Mouse (Mus musculus): Measurements from ENCODE around the gene Opcml.

DNA sequence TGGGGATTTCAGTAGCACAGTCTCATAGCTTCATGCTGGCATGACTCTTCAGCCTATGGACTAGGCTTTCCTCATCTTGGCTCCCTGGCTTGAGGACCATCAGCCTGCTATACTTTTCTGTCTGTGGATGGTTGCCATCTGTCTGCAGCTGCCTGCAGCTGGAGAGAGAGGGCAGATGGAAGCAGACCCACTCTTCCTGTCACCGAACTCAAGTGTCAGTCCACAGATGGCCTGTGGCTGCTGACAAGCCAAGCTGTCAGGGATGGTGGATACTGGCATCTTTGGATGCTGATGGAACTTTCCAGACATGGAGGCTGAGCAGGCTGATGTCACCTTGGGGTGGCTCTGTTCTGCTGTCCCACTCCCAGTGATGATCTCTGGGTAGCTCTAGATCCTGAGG, 6.0 kb downstream of the Opcml start:
- TF ChIP-seq CTCF (IDR thresholded peaks at IDR 0.05; ENCODE audit: low read depth) (no peak), EP300 (IDR thresholded peaks at IDR 0.05; ENCODE audit: low read depth) (no peak)
